Comparison of ENCODE assay signal across 15 mouse cellular contexts in genomic region chr19:21439141-21439737, GRCm38 (mm10). TPM values are rescaled to one million over a fixed set of nuclear protein-coding genes. Genes with fewer than 3 reads are reported as not detected.
DNase-seq lines count a peak whose midpoint lies in the region; ATAC-seq and TF ChIP-seq lines count a peak whose summit lies in the region.
"Had no signal": no experiment of that assay in that cellular context is flagged by ENCODE, and none has a peak within 500 bp of the region (broad histone marks: within the 10 kb centered on the region; RNA-seq: fewer than 3 reads in every experiment).

No protein-coding gene starts in this region.

- H3K9ac ChIP-seq in liver, postnatal 0 days (replicated peaks) = no peak overlapping the region
- H3K9ac ChIP-seq in liver, embryonic 11.5 days (ENCODE audit: low read depth, low read length) = no peak overlapping the region
- H3K9ac ChIP-seq in hindbrain, postnatal 0 days (replicated peaks; ENCODE audit: low read length) = no peak overlapping the region
- H3K9ac ChIP-seq: embryonic facial prominence, embryonic 15.5 days; liver, embryonic 12.5 days; midbrain, embryonic 12.5 days; neural tube, embryonic 13.5 days had no signal

- H3K27ac ChIP-seq in liver, postnatal 0 days (ENCODE audit: low read depth) = no peak overlapping the region
- H3K27ac ChIP-seq in liver, embryonic 11.5 days (ENCODE audit: low read depth, low read length) = no peak overlapping the region
- no peak overlapping the region for H3K27ac ChIP-seq in hindbrain, postnatal 0 days
- H3K27ac ChIP-seq: embryonic facial prominence, embryonic 15.5 days; liver, embryonic 12.5 days; midbrain, embryonic 12.5 days; neural tube, embryonic 13.5 days had no signal

- H3K4me1 ChIP-seq in liver, postnatal 0 days (ENCODE audit: insufficient read depth) = peaks cover 3% of the 10 kb centered on the region
- no peaks in the 10 kb centered on the region for H3K4me1 ChIP-seq in liver, embryonic 11.5 days (replicated peaks; ENCODE audit: control insufficient read depth, insufficient read depth, low read length)
- H3K4me1 ChIP-seq in hindbrain, postnatal 0 days (ENCODE audit: insufficient read depth, low read length) = no peaks in the 10 kb centered on the region
- H3K4me1 ChIP-seq: embryonic facial prominence, embryonic 15.5 days; midbrain, embryonic 12.5 days; neural tube, embryonic 13.5 days had no signal

- WGBS in liver, postnatal 0 days (ENCODE audit: insufficient replicate concordance) = 40% methylated on average over 3 of the region's 3 CpGs
- WGBS in liver, embryonic 11.5 days = 57% methylated on average over 3 of the region's 3 CpGs
- 65% methylated on average over 3 of the region's 3 CpGs for WGBS in hindbrain, postnatal 0 days

- no peak for DNase-seq in frontal cortex, adult 2 months (ENCODE audit: extremely low spot score in 1 of 2, low spot score in 1 of 2)
- no peak for DNase-seq in liver, postnatal 0 days
- no peak for DNase-seq in liver, embryonic 11.5 days (ENCODE audit: low spot score)
- DNase-seq in adrenal gland, postnatal 36 days = peak; percentile 5 to 12
- peak; percentile 18 for DNase-seq in lung, postnatal 25 days (ENCODE audit: low spot score)
- DNase-seq in hindbrain, postnatal 0 days (ENCODE audit: low spot score) = no peak
- no peak for DNase-seq in cerebellum, postnatal 36 days
- DNase-seq: cerebellum, postnatal 25 days; kidney, adult 8-10 months; right cerebral cortex, postnatal 14 days had no signal

- H3K27me3 ChIP-seq in liver, postnatal 0 days (ENCODE audit: insufficient read depth, low read length) = no peaks in the 10 kb centered on the region
- no peaks in the 10 kb centered on the region for H3K27me3 ChIP-seq in liver, embryonic 11.5 days (replicated peaks; ENCODE audit: control insufficient read depth, insufficient read depth, low read length)
- H3K27me3 ChIP-seq in hindbrain, postnatal 0 days (ENCODE audit: insufficient read depth, low read length) = no peaks in the 10 kb centered on the region
- H3K27me3 ChIP-seq: embryonic facial prominence, embryonic 15.5 days; liver, embryonic 12.5 days; midbrain, embryonic 12.5 days; neural tube, embryonic 13.5 days had no signal

- H3K36me3 ChIP-seq in liver, postnatal 0 days (replicated peaks; ENCODE audit: insufficient read depth, low read length) = no peaks in the 10 kb centered on the region
- H3K36me3 ChIP-seq in liver, embryonic 11.5 days (ENCODE audit: control insufficient read depth, insufficient read depth, low read length) = no peaks in the 10 kb centered on the region
- no peaks in the 10 kb centered on the region for H3K36me3 ChIP-seq in hindbrain, postnatal 0 days (ENCODE audit: insufficient read depth, low read length)
- H3K36me3 ChIP-seq: embryonic facial prominence, embryonic 15.5 days; liver, embryonic 12.5 days; midbrain, embryonic 12.5 days; neural tube, embryonic 13.5 days had no signal

- peak; percentile 23; the same call in 1 of the 2 replicates for ATAC-seq in frontal cortex, adult (ENCODE audit: low TSS enrichment)
- peak; percentile 29 for ATAC-seq in liver, postnatal 0 days
- ATAC-seq in liver, embryonic 11.5 days (replicated peaks; ENCODE audit: low FRiP score) = no peak
- no peak for ATAC-seq in hindbrain, postnatal 0 days
- ATAC-seq: liver, embryonic 12.5 days had no signal

- no peak overlapping the region for H3K4me3 ChIP-seq in liver, postnatal 0 days (ENCODE audit: low read depth, low read length)
- no peak overlapping the region for H3K4me3 ChIP-seq in liver, embryonic 11.5 days (ENCODE audit: low read depth, low read length)
- H3K4me3 ChIP-seq in hindbrain, postnatal 0 days (ENCODE audit: low read length) = no peak overlapping the region
- H3K4me3 ChIP-seq: embryonic facial prominence, embryonic 15.5 days; liver, embryonic 12.5 days; midbrain, embryonic 12.5 days; neural tube, embryonic 13.5 days had no signal

- H3K9me3 ChIP-seq in liver, postnatal 0 days (ENCODE audit: low read length) = no peaks in the 10 kb centered on the region
- no peaks in the 10 kb centered on the region for H3K9me3 ChIP-seq in liver, embryonic 11.5 days (ENCODE audit: control insufficient read depth, low read length)
- no peaks in the 10 kb centered on the region for H3K9me3 ChIP-seq in hindbrain, postnatal 0 days (ENCODE audit: low read length)
- H3K9me3 ChIP-seq: embryonic facial prominence, embryonic 15.5 days; liver, embryonic 12.5 days; midbrain, embryonic 12.5 days; neural tube, embryonic 13.5 days had no signal

- TF ChIP-seq CTCF in liver, postnatal 0 days (IDR thresholded peaks at IDR 0.05; ENCODE audit: low read depth) = peak; percentile 18; the same call in 1 of the 2 replicates
- no peak for TF ChIP-seq CTCF in hindbrain, postnatal 0 days (IDR thresholded peaks at IDR 0.05; ENCODE audit: low read depth)

- TF ChIP-seq EP300 in liver, postnatal 0 days (IDR thresholded peaks at IDR 0.05; ENCODE audit: low read depth) = peak; percentile 92

- no peak overlapping the region for H3K4me2 ChIP-seq in liver, postnatal 0 days (ENCODE audit: low read depth, low read length)
- H3K4me2 ChIP-seq in liver, embryonic 11.5 days = no peak overlapping the region
- H3K4me2 ChIP-seq in hindbrain, postnatal 0 days (ENCODE audit: low read depth, low read length) = no peak overlapping the region
- H3K4me2 ChIP-seq: embryonic facial prominence, embryonic 15.5 days; liver, embryonic 12.5 days; midbrain, embryonic 12.5 days; neural tube, embryonic 13.5 days had no signal

RNA-seq across cellular contexts. Expression of gene Gda, which starts 34.0 kb away (rescaled TPM):
- 81.8 and 89.4 TPM in 2 replicates for polyA plus RNA-seq in frontal cortex, adult 2 months (2012; rRNA removed)
- 1.6 and 2.0 TPM in 2 replicates for polyA plus RNA-seq in liver, postnatal 0 days (2015; fragmentation: Nextera tagmentation; extraction: Ambion mirVana)
- polyA plus RNA-seq in liver, embryonic 11.5 days (2014; fragmentation: Nextera tagmentation; extraction: Ambion mirVana) = 0.40 and 0.44 TPM in 2 replicates
- total RNA-seq in adrenal gland, postnatal 36 days (2021) = 10 to 100 TPM in 1 of 2 experiments, 1 to 10 TPM in 1; 9.7 to 15.8 TPM
- total RNA-seq in hindbrain, postnatal 0 days (2014; rRNA removed) = 2.7 and 3.3 TPM in 2 replicates
- polyA plus RNA-seq in hindbrain, postnatal 0 days (2015; fragmentation: Nextera tagmentation; extraction: Ambion mirVana) = 0.61 and 0.64 TPM in 2 replicates
- polyA plus RNA-seq: midbrain, embryonic 12.5 days had no signal

Comparison
In these comparisons a context has a peak if more than half of its experiments do, and no peak if none do; other contexts are left out.
1. ATAC-seq: peak in frontal cortex, adult (single experiment) and liver, postnatal 0 days (single experiment); none in liver, embryonic 11.5 days (single experiment) and hindbrain, postnatal 0 days (single experiment).
2. DNase-seq: peak in adrenal gland, postnatal 36 days (2 of 2) and lung, postnatal 25 days (single experiment); none in frontal cortex, adult 2 months (0 of 2), liver, postnatal 0 days (single experiment), liver, embryonic 11.5 days (single experiment), hindbrain, postnatal 0 days (single experiment) and cerebellum, postnatal 36 days (0 of 2).
3. RNA of gene Gda, which starts 34.0 kb away (polyA plus RNA-seq): 81.8 to 89.4 TPM in frontal cortex, adult 2 months; 1.6 to 2.0 TPM in liver, postnatal 0 days, 0.61 to 0.64 TPM in hindbrain, postnatal 0 days and 0.40 to 0.44 TPM in liver, embryonic 11.5 days; every median in the first group is over 10 times any median in the second.